Mouse (Mus musculus) myocyte (in vitro differentiated cells): ENCODE results near the gene Lctl. TPM values are rescaled to one million over a fixed set of nuclear protein-coding genes. Genes with fewer than 3 reads are reported as not detected.

Experiments used
- H3K27me3 ChIP-seq: one replicate; pipeline ENCODE4 v1.6.1; 2011; ENCODE audit not compliant: control insufficient read depth, insufficient read depth, insufficient read length
- H3K36me3 ChIP-seq: one replicate; pipeline ENCODE4 v1.6.1; 2011; ENCODE audit not compliant: control insufficient read depth, insufficient read depth
- H3K4me2 ChIP-seq: one replicate; pipeline ENCODE4 v1.6.1; 2011; ENCODE audit warnings: low read depth, control low read depth
- H3K4me3 ChIP-seq: one replicate; pipeline ENCODE4 v1.5.1; 2011; ENCODE audit warnings: mild to moderate bottlenecking, control low read depth, moderate library complexity
- H3K79me2 ChIP-seq: one replicate; pipeline ENCODE4 v1.6.1; 2011; ENCODE audit not compliant: control insufficient read depth, insufficient read depth
- H3ac ChIP-seq: one replicate; pipeline ENCODE4 v1.6.1; 2011; ENCODE audit not compliant: control insufficient read depth, insufficient read length
- CEBPB ChIP-seq: IDR thresholded peaks from 2 replicates; pipeline ENCODE4 v1.6.1; 2011; ENCODE audit warnings: mild to moderate bottlenecking, moderate library complexity; ENCODE audit not compliant: poor library complexity, insufficient read depth, severe bottlenecking
- E2F4 ChIP-seq: IDR thresholded peaks from one replicate; pipeline ENCODE4 v1.6.1; 2011; ENCODE audit warnings: mild to moderate bottlenecking, control low read depth, moderate library complexity; ENCODE audit not compliant: insufficient read depth
- MAX ChIP-seq: IDR thresholded peaks from one replicate; pipeline ENCODE4 v1.6.1; 2011; ENCODE audit warnings: low read depth, mild to moderate bottlenecking, control low read depth
- MYOD1 ChIP-seq, 3 experiments: IDR thresholded peaks; one replicate each; pipeline ENCODE4 v1.6.1; 2011; ENCODE audit warnings: control low read depth in 2 of 3, low read depth in 2 of 3, mild to moderate bottlenecking in 2 of 3, moderate library complexity in 1 of 3; ENCODE audit not compliant: insufficient read length in 2 of 3, control insufficient read depth in 1 of 3
- MYOG ChIP-seq, 3 experiments: IDR thresholded peaks; one replicate each; pipeline ENCODE4 v1.6.1; 2011; ENCODE audit warnings: control low read depth in 2 of 3, low read depth in 2 of 3, mild to moderate bottlenecking in 2 of 3; ENCODE audit not compliant: insufficient read length in 2 of 3, control insufficient read depth in 1 of 3, insufficient read depth in 1 of 3
- POLR2A ChIP-seq: IDR thresholded peaks from one replicate; pipeline ENCODE4 v1.6.1; 2011; ENCODE audit warnings: low read depth, mild to moderate bottlenecking, control low read depth, moderate library complexity; ENCODE audit not compliant: insufficient read length
- POLR2AphosphoS2 ChIP-seq: IDR thresholded peaks from one replicate; pipeline ENCODE4 v1.6.1; 2011; ENCODE audit warnings: low read depth, control low read depth; ENCODE audit not compliant: insufficient read length
- REST ChIP-seq: IDR thresholded peaks from one replicate; pipeline ENCODE4 v1.6.1; 2011; ENCODE audit warnings: mild to moderate bottlenecking, control low read depth, moderate library complexity; ENCODE audit not compliant: insufficient read depth, insufficient read length
- SRF ChIP-seq: IDR thresholded peaks from one replicate; pipeline ENCODE4 v1.6.1; 2011; ENCODE audit warnings: low read depth; ENCODE audit not compliant: control insufficient read depth, insufficient read length
- TCF12 ChIP-seq: IDR thresholded peaks from one replicate; pipeline ENCODE4 v1.6.1; 2011; ENCODE audit warnings: mild to moderate bottlenecking, control low read depth; ENCODE audit not compliant: poor library complexity, insufficient read depth, severe bottlenecking
- TCF3 ChIP-seq: IDR thresholded peaks from one replicate; pipeline ENCODE4 v1.6.1; 2011; ENCODE audit warnings: low read depth, control low read depth; ENCODE audit not compliant: insufficient read length
- USF1 ChIP-seq: IDR thresholded peaks from one replicate; pipeline ENCODE4 v1.6.1; 2011; ENCODE audit warnings: low read depth, mild to moderate bottlenecking, control low read depth, moderate library complexity
- polyA plus RNA-seq: library from polyadenylated mRNA; unstranded; fragments of >200 nt; fragmentation: generic; extraction: Trizol; gene quantifications from one replicate; pipeline ENCODE4 v1.2.1, GENCODE M21; 2012; ENCODE audit warnings: missing spikeins

Gene Lctl
- polyA plus RNA-seq, 1 experiment, result 0.23 TPM

- Histone ChIP-seq H3K4me2 (no peak overlapping the region), H3ac (no peak overlapping the region), H3K27me3 (no peaks in the 10 kb centered on the region), H3K4me3 (no peak overlapping the region), H3K36me3 (no peaks in the 10 kb centered on the region), H3K79me2 (no peaks in the 10 kb centered on the region)
- no peak for TF ChIP-seq POLR2A
- no peak for TF ChIP-seq E2F4
- no peak for TF ChIP-seq MYOD1 (IDR thresholded peaks at IDR 0.05; ENCODE audit: control insufficient read depth in 1 of 3, insufficient read length in 2 of 3, low read depth in 2 of 3)
- no peak for TF ChIP-seq REST
- no peak for TF ChIP-seq POLR2AphosphoS2
- TF ChIP-seq TCF12, result no peak
- no peak for TF ChIP-seq TCF3
- no peak for TF ChIP-seq CEBPB
- no peak for TF ChIP-seq MYOG (IDR thresholded peaks at IDR 0.05; ENCODE audit: control insufficient read depth in 1 of 3, insufficient read depth in 1 of 3, insufficient read length in 2 of 3, low read depth in 2 of 3)
- no peak for TF ChIP-seq MAX
Observed at GRCm38 (mm10) chr9:64088346-64088745, 28.6 kb upstream of the Lctl start.

GRCm38 (mm10) chr9:64089004-64089403, 27.9 kb upstream of the Lctl start:
- Histone ChIP-seq H3K27me3 (no peaks in the 10 kb centered on the region), H3K36me3 (no peaks in the 10 kb centered on the region), H3K4me3 (no peak overlapping the region), H3ac (no peak overlapping the region), H3K4me2 (no peak overlapping the region), H3K79me2 (no peaks in the 10 kb centered on the region)
- no peak for TF ChIP-seq MYOG (IDR thresholded peaks at IDR 0.05; ENCODE audit: control insufficient read depth in 1 of 3, insufficient read depth in 1 of 3, insufficient read length in 2 of 3, low read depth in 2 of 3)
- TF ChIP-seq POLR2AphosphoS2, result no peak
- TF ChIP-seq POLR2A, result no peak
- TF ChIP-seq TCF3, result no peak
- TF ChIP-seq E2F4, result no peak
- no peak for TF ChIP-seq MAX
- TF ChIP-seq USF1, result no peak
- no peak for TF ChIP-seq CEBPB
- no peak for TF ChIP-seq SRF
- TF ChIP-seq REST, result no peak
- TF ChIP-seq MYOD1 (IDR thresholded peaks at IDR 0.05; ENCODE audit: control insufficient read depth in 1 of 3, insufficient read length in 2 of 3, low read depth in 2 of 3), result no peak
- TF ChIP-seq TCF12, result no peak

- H3K79me2 ChIP-seq, result no peaks in the 10 kb centered on the region
- no peak overlapping the region for H3K4me3 ChIP-seq
- no peaks in the 10 kb centered on the region for H3K27me3 ChIP-seq
- no peak overlapping the region for H3ac ChIP-seq
- TF ChIP-seq POLR2A, result no peak
- H3K4me2 ChIP-seq, result no peak overlapping the region
- no peaks in the 10 kb centered on the region for H3K36me3 ChIP-seq
Observed at GRCm38 (mm10) chr9:64094083-64094482, 22.9 kb upstream of the Lctl start.

GRCm38 (mm10) chr9:64098282-64098681, 18.7 kb upstream of the Lctl start:
- no peaks in the 10 kb centered on the region for H3K27me3 ChIP-seq
- H3K4me3 ChIP-seq, result no peak overlapping the region
- TF ChIP-seq MYOG (IDR thresholded peaks at IDR 0.05; ENCODE audit: control insufficient read depth in 1 of 3, insufficient read depth in 1 of 3, insufficient read length in 2 of 3, low read depth in 2 of 3) (no peak), POLR2AphosphoS2 (no peak), REST (no peak), TCF12 (no peak), TCF3 (no peak)
- H3K4me2 ChIP-seq, result no peak overlapping the region
- H3K36me3 ChIP-seq, result no peaks in the 10 kb centered on the region
- no peak overlapping the region for H3ac ChIP-seq
- H3K79me2 ChIP-seq, result no peaks in the 10 kb centered on the region

- Histone ChIP-seq H3ac (no peak overlapping the region), H3K27me3 (no peaks in the 10 kb centered on the region), H3K4me2 (no peak overlapping the region), H3K36me3 (no peaks in the 10 kb centered on the region), H3K79me2 (no peaks in the 10 kb centered on the region), H3K4me3 (no peak overlapping the region)
- TF ChIP-seq TCF12 (no peak), MYOG (IDR thresholded peaks at IDR 0.05; ENCODE audit: control insufficient read depth in 1 of 3, insufficient read depth in 1 of 3, insufficient read length in 2 of 3, low read depth in 2 of 3) (no peak), POLR2A (no peak), MYOD1 (IDR thresholded peaks at IDR 0.05; ENCODE audit: control insufficient read depth in 1 of 3, insufficient read length in 2 of 3, low read depth in 2 of 3) (no peak), CEBPB (no peak), SRF (no peak), TCF3 (no peak), REST (no peak), USF1 (no peak), POLR2AphosphoS2 (no peak), MAX (no peak), E2F4 (no peak)
Observed at GRCm38 (mm10) chr9:64100442-64100841, 16.5 kb upstream of the Lctl start.
